Mouse (Mus musculus) gastrocnemius, postnatal 4 days (tissue): ENCODE measurements around the gene Eif5b. TPM values are rescaled to one million over a fixed set of nuclear protein-coding genes. Genes with fewer than 3 reads are reported as not detected.
"Not testable (repeated sequence)": the region's sequence is repeated elsewhere in the genome, so short reads cannot be mapped to it uniquely, and the experiment has no call there.

ENCODE experiments used
- DNase-seq, 2 experiments: peaks; one replicate each; pipeline ENCODE4 v3.0.0; 2021 to 2022; ENCODE audit warnings: low spot score in 2 of 2, mixed read lengths in 2 of 2
- long read RNA-seq, 2 experiments: library from polyadenylated mRNA; stranded (forward); transcript quantifications; one replicate each; pipeline ENCODE4 v2.0.0; 2021
- total RNA-seq, 2 experiments: library from RNA; stranded (reverse); gene quantifications; 2 replicates each; pipeline ENCODE4 v1.2.3; 2021

Gene Eif5b
- total RNA-seq: 10 to 100 TPM; 36.4 to 37.3 TPM
- long read RNA-seq, experiment 1, full-length matches to known transcripts: 27 of 42 reads
- long read RNA-seq, experiment 1, partial matches to known transcripts: 12 of 42 reads
- long read RNA-seq, experiment 1, other reads (novel, unspliced or antisense): 3 of 42 reads
- long read RNA-seq, experiment 2, full-length matches to known transcripts: 30 of 44 reads
- long read RNA-seq, experiment 2, partial matches to known transcripts: 13 of 44 reads
- long read RNA-seq, experiment 2, other reads (novel, unspliced or antisense): 1 of 44 reads

GRCm38 (mm10) chr1:37997867-37998266 is at the start of gene Eif5b, which contains the start of gene Txndc9:
Eif5b (plus strand) TSS chr1:37998010.
Txndc9 (minus strand) TSS chr1:37997893.
- DNase-seq: peak; percentile 87 to 94

GRCm38 (mm10) chr1:37948906-37949305 is 48.9 kb upstream of the Eif5b start:
- no peak for DNase-seq

GRCm38 (mm10) chr1:37954786-37955185 is 43.0 kb upstream of the Eif5b start:
- DNase-seq: no peak

DNA sequence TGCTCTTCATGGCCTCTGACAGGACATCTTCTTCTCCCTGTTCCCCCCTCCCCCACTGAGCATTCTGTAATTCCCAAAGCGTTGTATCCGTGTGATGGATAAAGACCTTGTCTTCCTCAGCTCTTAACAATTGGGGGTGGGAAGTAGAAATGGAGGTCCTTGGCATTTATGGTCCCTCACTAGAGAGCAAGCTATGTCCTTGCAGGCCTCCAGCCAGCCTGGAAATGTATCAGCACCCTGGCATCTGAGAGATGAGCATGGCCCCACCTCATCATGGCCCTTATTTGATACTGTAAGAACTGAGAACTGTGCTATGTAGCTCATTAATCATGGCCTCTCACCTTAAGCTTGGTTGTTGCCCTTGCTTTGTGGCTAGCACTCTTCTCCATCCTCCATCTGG is 42.6 kb upstream of the Eif5b start:
- DNase-seq: no peak

- DNase-seq: no peak
These were observed 40.9 kb upstream of the Eif5b start for GRCm38 (mm10) chr1:37956690-37957431.

GRCm38 (mm10) chr1:37957659-37958058 is 40.2 kb upstream of the Eif5b start, which contains the start of gene Lyg1:
Lyg1 (minus strand) TSS chr1:37957759.
- no peak for DNase-seq

DNA sequence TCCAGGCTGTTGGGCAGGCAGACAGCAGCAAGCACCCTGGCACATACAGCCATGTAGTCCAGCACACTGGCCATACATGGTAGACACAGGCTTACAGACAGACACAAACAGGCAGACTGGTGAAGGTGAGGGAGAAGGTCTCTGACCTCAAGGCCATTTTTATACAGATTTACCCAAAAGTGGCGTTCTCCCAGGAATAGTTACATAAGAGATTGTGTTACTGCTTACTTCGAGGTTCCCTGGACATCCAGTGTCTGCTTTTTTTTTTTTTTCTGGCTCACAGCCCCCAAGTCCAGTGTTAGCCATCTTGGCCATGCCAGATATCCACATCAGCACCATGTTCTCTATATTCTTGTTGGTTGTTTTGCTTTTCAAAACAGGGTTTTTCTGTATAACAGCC is 39.3 kb upstream of the Eif5b start:
- DNase-seq: no peak

DNA sequence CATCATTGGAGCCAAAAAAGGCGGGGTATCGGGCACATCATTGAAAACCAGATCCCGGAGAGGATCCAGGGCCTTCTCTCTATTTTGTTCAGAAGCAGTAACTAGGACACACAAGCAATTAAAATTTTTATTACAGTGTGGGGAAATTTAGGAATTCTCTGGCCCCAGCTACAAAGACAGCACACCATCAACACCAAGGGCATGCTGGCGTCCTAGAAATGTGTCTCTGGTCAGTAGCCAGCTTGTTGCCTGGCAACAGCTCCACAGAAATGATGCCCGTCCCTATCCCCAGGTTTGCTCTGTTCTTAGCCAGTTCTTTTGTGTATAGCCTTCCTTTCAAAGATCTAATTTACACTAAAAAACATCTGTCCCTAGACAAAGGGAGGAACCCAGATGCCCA is 38.3 kb upstream of the Eif5b start:
- DNase-seq: no peak

- DNase-seq: no peak
These were observed 32.2 kb upstream of the Eif5b start for GRCm38 (mm10) chr1:37965571-37965970.

DNA sequence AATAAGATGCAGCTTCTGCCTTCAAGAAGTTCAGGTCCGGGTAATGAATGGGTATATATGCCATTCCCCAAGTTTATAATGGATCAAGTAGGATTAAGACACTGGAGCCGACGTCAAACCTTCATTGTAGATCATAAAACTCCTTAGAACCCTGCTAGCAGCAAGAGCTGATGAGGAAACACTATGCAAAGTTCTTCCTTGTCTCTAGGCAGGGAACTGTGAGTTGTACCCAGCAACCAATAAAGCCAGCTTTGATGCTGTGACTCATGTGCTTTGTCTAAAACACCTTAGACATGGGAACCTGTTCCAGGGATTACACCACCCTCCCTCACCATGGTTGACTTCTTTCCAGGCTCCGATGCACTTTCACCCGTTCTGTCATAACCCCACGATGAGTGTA is 29.1 kb upstream of the Eif5b start:
- DNase-seq: no peak

- DNase-seq: no peak
These were observed 26.3 kb upstream of the Eif5b start for GRCm38 (mm10) chr1:37971520-37971919.

GRCm38 (mm10) chr1:37976666-37977065 is 21.1 kb upstream of the Eif5b start:
- not testable (repeated sequence) for DNase-seq

- DNase-seq: no peak
These were observed 20.5 kb upstream of the Eif5b start for GRCm38 (mm10) chr1:37977303-37977702.

DNA sequence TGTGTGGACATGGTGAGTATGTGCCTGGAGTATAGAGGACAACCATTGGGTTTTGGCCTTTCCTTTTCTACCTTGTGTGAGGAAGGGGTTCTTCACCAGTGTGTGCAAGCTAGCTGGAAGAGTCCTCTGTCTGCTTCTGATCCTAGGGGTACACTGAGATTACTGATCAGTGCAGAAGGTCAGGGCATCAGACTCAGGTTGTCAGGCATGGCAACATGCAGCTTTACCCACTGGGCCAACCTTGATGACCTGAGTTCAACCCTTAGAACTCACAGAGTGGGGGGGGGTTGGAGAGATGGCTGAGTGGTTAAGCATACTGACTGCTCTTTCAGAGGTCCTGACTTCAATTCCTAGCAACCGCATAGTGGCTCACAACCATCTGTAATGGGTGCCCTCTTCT is 13.5 kb upstream of the Eif5b start:
- DNase-seq: no peak

- no peak for DNase-seq
These were observed 12.0 kb upstream of the Eif5b start for GRCm38 (mm10) chr1:37985764-37986323.

- DNase-seq: no peak
These were observed 10.0 kb upstream of the Eif5b start for GRCm38 (mm10) chr1:37987856-37988255.

- DNase-seq: no peak
These were observed 1.6 kb upstream of the Eif5b start for GRCm38 (mm10) chr1:37996226-37996625.

DNA sequence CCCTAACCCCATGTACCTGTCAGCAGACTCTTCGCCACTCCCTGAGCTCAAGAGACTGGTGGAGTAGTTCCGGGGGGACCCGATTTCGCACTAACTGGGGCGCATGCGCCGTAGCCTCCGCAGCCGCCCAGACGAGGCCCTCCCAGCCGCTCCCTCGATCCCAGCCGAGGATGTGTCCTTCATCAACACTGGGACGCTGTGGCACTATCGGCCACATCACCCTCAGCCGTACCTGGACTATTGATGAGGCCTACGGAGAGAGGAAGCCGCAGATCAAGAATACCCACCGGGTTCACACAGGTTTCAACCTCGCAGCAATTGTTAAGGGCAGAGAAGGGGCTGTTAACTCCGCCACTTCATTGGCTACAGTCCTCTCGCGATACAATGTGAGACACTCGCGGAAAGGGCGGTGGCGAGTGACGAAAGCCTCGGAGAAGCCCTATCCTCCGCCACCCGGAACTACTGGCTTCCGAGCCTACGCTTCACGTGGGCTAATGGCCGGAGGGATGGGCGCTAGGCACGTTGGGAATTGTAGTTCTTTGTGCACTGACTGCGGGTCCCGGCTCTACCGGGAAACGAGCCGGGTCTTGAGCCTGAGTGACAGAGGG is 829 bp upstream of the Eif5b start:
- peak; percentile 85 to 95 for DNase-seq

DNA sequence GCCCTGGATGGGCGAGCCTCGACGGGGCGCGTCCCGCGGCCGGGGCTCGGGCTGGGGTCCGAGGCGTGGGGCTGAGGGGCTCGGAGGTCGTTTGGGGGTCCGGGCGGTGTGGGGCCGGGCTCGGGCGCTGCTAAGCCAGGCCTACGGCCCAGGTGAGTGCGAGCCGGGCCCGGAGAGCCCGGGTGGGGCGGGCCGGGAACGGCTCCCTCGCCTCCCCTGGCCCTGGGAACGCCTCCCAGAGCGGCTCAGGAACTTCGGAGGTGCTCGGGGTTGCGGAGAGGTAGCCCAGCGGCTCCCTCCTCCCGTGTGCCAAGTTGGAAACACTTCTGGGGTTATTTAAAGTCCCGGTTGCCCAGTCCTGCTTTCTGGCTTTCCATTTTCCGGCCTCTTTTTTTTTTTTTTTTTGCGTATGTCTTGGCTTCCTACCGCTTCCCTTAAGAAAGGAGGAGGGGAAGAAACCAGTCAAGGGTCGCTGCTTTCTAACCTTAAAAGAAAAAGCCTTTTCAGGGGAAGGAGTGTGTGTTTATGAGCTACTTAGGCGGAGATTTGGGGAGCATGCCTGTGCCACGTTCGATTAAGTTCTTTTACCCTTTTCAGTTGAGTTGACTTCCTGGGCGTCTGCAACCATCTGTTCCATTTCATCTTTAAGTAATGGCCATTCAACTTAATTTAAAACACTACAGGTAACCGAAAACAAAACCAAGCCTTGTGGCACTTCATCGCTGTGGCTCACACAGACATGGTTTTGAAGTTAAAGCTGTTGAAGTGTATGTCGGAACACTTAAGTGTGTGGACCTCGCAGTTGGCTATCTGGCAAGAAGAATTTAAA is 775 bp downstream of the Eif5b start:
- no peak for DNase-seq

DNA sequence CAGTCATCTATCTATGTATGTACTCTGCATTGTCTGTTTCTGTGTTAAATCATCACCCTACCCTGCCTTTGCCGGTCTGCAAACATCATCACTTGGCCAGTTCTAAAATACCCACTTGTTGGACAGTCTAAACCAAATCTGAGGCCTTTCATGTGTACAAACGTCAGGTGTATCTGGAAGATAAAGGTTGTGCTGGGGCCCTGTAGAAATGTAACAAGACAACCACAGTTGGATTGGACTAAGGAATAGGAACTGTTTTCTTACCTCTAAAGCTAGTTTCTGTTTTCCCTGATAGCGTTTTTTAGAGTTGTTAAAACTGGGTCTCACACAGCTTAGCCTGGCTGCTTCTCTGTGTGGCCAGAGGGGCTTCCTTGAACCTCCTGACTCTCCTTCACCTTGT is 1.7 kb downstream of the Eif5b start:
- DNase-seq: no peak

- DNase-seq: no peak
These were observed 3.0 kb downstream of the Eif5b start for GRCm38 (mm10) chr1:38000844-38001243.
